Mouse (Mus musculus): ENCODE data around the gene Fam155a. TPM values are rescaled to one million over a fixed set of nuclear protein-coding genes. Genes with fewer than 3 reads are reported as not detected.

Gene Fam155a
- polyA plus RNA-seq, 1 experiment from 2014 or later = 1.7 TPM

DNA sequence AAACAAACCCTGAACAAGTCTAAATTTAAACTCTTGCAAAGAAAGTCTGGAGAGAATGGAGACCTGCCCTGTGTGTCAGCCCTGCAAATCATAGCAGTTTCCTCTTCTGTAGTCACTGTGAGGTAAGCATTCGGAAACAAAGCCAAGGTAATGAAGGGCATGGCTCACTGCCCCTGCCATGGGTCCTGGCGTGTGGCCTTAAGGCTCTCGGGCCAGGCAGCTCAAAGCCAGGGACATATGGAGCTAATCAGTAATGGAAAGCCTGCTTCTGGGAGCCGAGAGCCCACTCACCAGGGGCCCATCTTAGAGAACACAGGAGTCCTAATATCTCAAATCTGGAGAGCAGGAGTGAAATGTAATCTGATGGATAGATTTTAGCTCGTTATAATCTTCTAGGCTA is 525.0 kb downstream of the Fam155a start:
- no peak for DNase-seq (ENCODE audit: low spot score)

DNA sequence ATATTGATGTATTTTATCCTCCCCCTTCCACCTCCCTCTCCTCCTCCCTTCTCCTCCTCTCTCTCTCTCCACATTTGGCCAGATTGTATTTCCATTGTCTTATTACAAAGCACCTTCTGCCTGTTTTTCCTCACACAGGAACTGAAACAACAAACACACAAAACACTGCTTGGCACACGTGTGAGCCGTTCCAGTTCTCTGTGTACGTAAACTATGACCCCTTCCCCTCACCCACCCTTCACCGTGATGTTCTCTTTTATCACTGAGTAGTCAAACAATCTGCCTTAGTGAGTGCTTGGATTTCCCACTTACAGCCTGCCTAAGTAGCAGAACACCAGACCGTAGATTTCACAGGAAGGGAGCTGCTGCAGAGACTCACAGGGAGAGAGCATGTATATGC is 530.0 kb downstream of the Fam155a start:
- 5% methylated on average over 5 of the region's 5 CpGs for WGBS
- Histone ChIP-seq H3K4me1 (replicated peaks; ENCODE audit: control insufficient read depth, insufficient read depth, low read length) (no peaks in the 10 kb centered on the region; the same call in 1 of the 2 replicates), H3K9me3 (ENCODE audit: control insufficient read depth, low read length) (no peaks in the 10 kb centered on the region), H3K9ac (ENCODE audit: low read length) (no peak overlapping the region), H3K27ac (ENCODE audit: low read depth) (no peak overlapping the region), H3K4me2 (ENCODE audit: low read length) (no peak overlapping the region), H3K4me3 (ENCODE audit: low read depth, low read length) (no peak overlapping the region), H3K27me3 (replicated peaks; ENCODE audit: control insufficient read depth, insufficient read depth, low read length) (no peaks in the 10 kb centered on the region), H3K36me3 (ENCODE audit: control insufficient read depth, insufficient read depth, low read length) (no peaks in the 10 kb centered on the region)
- DNase-seq (ENCODE audit: low spot score) (no peak), ATAC-seq (replicated peaks; ENCODE audit: low FRiP score, low TSS enrichment, low read depth) (no peak)

More for the DNA sequence above, 525.0 kb downstream of the Fam155a start:
- H3K4me1 ChIP-seq (replicated peaks; ENCODE audit: control insufficient read depth, insufficient read depth, low read length) = no peaks in the 10 kb centered on the region; the same call in 1 of the 2 replicates
- no peak for ATAC-seq (replicated peaks; ENCODE audit: low FRiP score, low TSS enrichment, low read depth)
- no peaks in the 10 kb centered on the region for H3K9me3 ChIP-seq (ENCODE audit: control insufficient read depth, low read length)
- 54% methylated on average over 5 of the region's 5 CpGs for WGBS
- H3K9ac ChIP-seq (ENCODE audit: low read length) = no peak overlapping the region
- no peak overlapping the region for H3K27ac ChIP-seq (ENCODE audit: low read depth)
- no peaks in the 10 kb centered on the region for H3K36me3 ChIP-seq (ENCODE audit: control insufficient read depth, insufficient read depth, low read length)
- no peak overlapping the region for H3K4me3 ChIP-seq (ENCODE audit: low read depth, low read length)
- no peaks in the 10 kb centered on the region for H3K27me3 ChIP-seq (replicated peaks; ENCODE audit: control insufficient read depth, insufficient read depth, low read length)
- no peak overlapping the region for H3K4me2 ChIP-seq (ENCODE audit: low read length)

DNA sequence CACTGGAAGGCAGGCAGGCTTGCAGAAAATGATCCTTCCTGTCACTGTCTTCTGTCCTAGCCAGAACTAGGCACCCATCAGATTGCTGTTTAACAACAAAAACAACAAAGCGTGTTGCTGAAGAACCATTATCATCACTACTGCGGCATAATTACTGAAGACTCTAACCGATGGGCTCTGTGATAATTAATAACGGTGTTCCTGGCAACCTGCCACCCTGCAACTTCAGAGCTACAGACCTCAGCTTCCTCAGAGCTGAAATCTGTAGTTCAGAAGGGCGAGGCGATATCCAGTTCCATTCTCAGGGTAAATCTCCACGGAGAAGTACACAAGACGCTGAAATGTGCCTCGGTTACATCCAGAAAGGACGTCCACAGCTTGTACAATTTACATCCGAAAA is 531.2 kb downstream of the Fam155a start:
- 33% methylated on average over 11 of the region's 11 CpGs for WGBS
- Histone ChIP-seq H3K27me3 (replicated peaks; ENCODE audit: control insufficient read depth, insufficient read depth, low read length) (no peaks in the 10 kb centered on the region), H3K36me3 (ENCODE audit: control insufficient read depth, insufficient read depth, low read length) (no peaks in the 10 kb centered on the region), H3K4me1 (replicated peaks; ENCODE audit: control insufficient read depth, insufficient read depth, low read length) (no peaks in the 10 kb centered on the region; the same call in 1 of the 2 replicates), H3K4me3 (ENCODE audit: low read depth, low read length) (no peak overlapping the region), H3K9me3 (ENCODE audit: control insufficient read depth, low read length) (no peaks in the 10 kb centered on the region), H3K9ac (ENCODE audit: low read length) (no peak overlapping the region), H3K27ac (ENCODE audit: low read depth) (no peak overlapping the region), H3K4me2 (ENCODE audit: low read length) (no peak overlapping the region)
- ATAC-seq (replicated peaks; ENCODE audit: low FRiP score, low TSS enrichment, low read depth) = no peak
- DNase-seq (ENCODE audit: low spot score) = no peak

DNA sequence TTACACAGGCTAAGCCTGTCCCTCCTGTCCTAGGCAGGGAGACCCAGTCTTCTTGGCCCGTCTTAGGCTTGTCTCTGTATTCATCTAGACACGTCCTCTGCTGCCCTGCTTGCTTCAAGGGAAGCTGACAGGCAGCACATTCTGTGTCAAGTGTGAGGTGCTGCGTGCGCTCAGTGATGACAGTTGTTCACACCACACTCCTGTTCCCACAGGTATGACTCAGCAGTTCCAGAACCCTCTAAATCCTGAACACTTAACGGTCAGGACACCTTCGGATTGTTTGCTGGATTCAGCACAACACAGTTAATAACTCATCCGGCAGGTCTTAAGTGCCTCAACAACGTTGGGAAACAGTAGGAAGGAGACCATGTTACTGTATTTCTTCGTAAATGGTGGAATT is 532.0 kb downstream of the Fam155a start:
- Histone ChIP-seq H3K9ac (ENCODE audit: low read length) (no peak overlapping the region), H3K36me3 (ENCODE audit: control insufficient read depth, insufficient read depth, low read length) (no peaks in the 10 kb centered on the region), H3K4me1 (replicated peaks; ENCODE audit: control insufficient read depth, insufficient read depth, low read length) (no peaks in the 10 kb centered on the region; the same call in 1 of the 2 replicates), H3K9me3 (ENCODE audit: control insufficient read depth, low read length) (no peaks in the 10 kb centered on the region), H3K27ac (ENCODE audit: low read depth) (no peak overlapping the region), H3K4me3 (ENCODE audit: low read depth, low read length) (no peak overlapping the region), H3K4me2 (ENCODE audit: low read length) (no peak overlapping the region), H3K27me3 (replicated peaks; ENCODE audit: control insufficient read depth, insufficient read depth, low read length) (no peaks in the 10 kb centered on the region)
- ATAC-seq (replicated peaks; ENCODE audit: low FRiP score, low TSS enrichment, low read depth) (no peak), DNase-seq (ENCODE audit: low spot score) (no peak)
- 63% methylated on average over 9 of the region's 9 CpGs for WGBS

DNA sequence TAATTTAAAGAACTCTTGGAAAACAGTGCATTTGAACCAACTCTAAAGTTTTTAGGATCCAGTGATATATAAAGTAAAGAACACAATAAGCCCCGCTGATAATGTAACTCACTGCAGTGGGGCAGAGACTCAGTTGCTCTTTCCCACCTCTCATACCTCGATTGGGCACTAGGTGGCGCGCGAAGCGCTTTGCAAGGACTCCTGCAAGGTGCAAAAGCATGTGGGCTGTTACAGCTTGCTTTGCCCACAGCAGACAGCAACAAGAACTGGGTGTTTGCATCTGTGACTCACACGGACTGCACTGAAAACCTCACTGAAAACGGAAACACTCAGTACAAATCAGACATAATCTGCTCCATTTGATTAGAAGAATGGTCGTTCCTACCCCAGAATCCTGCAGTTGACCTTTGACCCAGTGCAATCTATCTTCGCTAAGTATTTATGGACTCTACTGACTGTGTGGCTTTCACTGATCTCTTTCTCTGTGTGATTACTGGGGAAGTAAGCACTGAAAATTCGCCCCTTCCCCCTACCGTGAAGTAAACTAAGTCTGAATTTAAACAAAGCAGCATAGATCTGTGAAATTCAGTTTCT is 537.5 kb downstream of the Fam155a start:
- Histone ChIP-seq H3K9me3 (ENCODE audit: control insufficient read depth, low read length) (no peaks in the 10 kb centered on the region), H3K4me1 (replicated peaks; ENCODE audit: control insufficient read depth, insufficient read depth, low read length) (0 out of 2 replicates have a peak, but pooled peaks cover 3% of the 10 kb centered on the region), H3K9ac (ENCODE audit: low read length) (no peak overlapping the region), H3K4me2 (ENCODE audit: low read length) (peak overlapping the region; percentile 20; the same call in 1 of the 2 replicates), H3K36me3 (ENCODE audit: control insufficient read depth, insufficient read depth, low read length) (no peaks in the 10 kb centered on the region), H3K27me3 (replicated peaks; ENCODE audit: control insufficient read depth, insufficient read depth, low read length) (no peaks in the 10 kb centered on the region), H3K4me3 (ENCODE audit: low read depth, low read length) (no peak overlapping the region), H3K27ac (ENCODE audit: low read depth) (no peak overlapping the region)
- DNase-seq (ENCODE audit: low spot score) (peak; percentile 97), ATAC-seq (replicated peaks; ENCODE audit: low FRiP score, low TSS enrichment, low read depth) (peak; percentile 84)
- WGBS = 4% methylated on average over 12 of the region's 12 CpGs

DNA sequence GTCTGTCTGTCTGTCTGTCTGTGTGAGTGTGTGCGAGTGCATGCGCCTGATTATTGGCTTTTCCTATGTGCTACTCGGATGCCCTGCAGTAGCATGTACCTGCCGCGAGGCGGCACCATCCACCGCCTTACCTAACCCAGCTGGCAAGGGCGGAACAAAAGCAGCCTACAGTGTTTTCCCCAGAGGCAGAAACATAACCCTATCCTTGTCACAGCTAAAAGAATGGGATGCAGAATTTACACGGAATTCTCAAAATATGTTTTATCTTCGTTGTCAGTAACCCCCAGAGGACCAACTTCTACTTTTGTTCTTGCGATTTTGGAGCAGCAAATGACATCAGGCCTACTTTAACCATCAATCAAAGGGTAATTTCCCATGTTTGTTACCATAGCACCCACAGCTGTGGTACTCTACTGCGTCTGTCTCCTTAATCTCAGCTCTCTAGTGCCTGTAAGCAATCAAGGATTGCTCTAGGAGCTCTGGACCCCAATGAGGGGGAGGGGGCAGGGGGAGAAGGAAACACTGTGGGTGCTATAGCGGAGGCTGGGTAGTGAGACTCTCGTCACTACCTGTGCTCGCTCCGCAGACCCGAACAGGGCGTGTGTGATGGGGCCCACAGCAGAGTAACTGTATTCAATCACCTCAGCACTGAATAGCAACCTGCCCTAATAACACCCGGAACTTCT is 543.0 kb downstream of the Fam155a start:
- H3K36me3 ChIP-seq (ENCODE audit: control insufficient read depth, insufficient read depth, low read length) = no peaks in the 10 kb centered on the region
- H3K4me3 ChIP-seq (ENCODE audit: low read depth, low read length) = no peak overlapping the region
- no peaks in the 10 kb centered on the region for H3K9me3 ChIP-seq (ENCODE audit: control insufficient read depth, low read length)
- no peak overlapping the region for H3K27ac ChIP-seq (ENCODE audit: low read depth)
- no peak overlapping the region for H3K4me2 ChIP-seq (ENCODE audit: low read length)
- H3K27me3 ChIP-seq (replicated peaks; ENCODE audit: control insufficient read depth, insufficient read depth, low read length) = no peaks in the 10 kb centered on the region
- ATAC-seq (replicated peaks; ENCODE audit: low FRiP score, low TSS enrichment, low read depth) (peak; percentile 60), DNase-seq (ENCODE audit: low spot score) (peak; percentile 56)
- H3K4me1 ChIP-seq (replicated peaks; ENCODE audit: control insufficient read depth, insufficient read depth, low read length) = no peaks in the 10 kb centered on the region
- 37% methylated on average over 19 of the region's 19 CpGs for WGBS
- no peak overlapping the region for H3K9ac ChIP-seq (ENCODE audit: low read length)

DNA sequence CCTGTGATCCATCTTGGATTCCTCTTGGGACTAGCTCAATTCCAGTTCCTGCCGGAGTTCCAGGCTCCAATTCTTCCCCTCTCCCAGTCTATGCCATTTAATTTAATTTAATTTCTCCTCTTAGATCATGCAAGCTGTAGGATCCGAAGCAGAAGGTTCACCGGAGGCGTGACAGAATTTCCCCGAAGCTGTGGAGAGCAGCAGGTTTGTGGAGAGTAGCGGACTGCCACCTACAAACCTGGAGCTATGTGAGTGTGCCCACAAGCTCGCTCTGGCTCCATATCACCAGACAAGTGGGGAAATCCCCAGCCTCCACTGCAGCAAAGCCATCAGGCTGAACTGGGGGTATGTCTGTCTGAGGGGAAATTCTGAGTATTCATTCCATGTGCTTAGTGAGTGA is 544.2 kb downstream of the Fam155a start:
- DNase-seq (ENCODE audit: low spot score) (no peak), ATAC-seq (replicated peaks; ENCODE audit: low FRiP score, low TSS enrichment, low read depth) (no peak)
- Histone ChIP-seq H3K27me3 (replicated peaks; ENCODE audit: control insufficient read depth, insufficient read depth, low read length) (no peaks in the 10 kb centered on the region), H3K4me2 (ENCODE audit: low read length) (no peak overlapping the region), H3K9ac (ENCODE audit: low read length) (no peak overlapping the region), H3K9me3 (ENCODE audit: control insufficient read depth, low read length) (no peaks in the 10 kb centered on the region), H3K27ac (ENCODE audit: low read depth) (no peak overlapping the region), H3K4me3 (ENCODE audit: low read depth, low read length) (no peak overlapping the region), H3K4me1 (replicated peaks; ENCODE audit: control insufficient read depth, insufficient read depth, low read length) (no peaks in the 10 kb centered on the region), H3K36me3 (ENCODE audit: control insufficient read depth, insufficient read depth, low read length) (no peaks in the 10 kb centered on the region)
- WGBS = 81% methylated on average over 7 of the region's 7 CpGs

DNA sequence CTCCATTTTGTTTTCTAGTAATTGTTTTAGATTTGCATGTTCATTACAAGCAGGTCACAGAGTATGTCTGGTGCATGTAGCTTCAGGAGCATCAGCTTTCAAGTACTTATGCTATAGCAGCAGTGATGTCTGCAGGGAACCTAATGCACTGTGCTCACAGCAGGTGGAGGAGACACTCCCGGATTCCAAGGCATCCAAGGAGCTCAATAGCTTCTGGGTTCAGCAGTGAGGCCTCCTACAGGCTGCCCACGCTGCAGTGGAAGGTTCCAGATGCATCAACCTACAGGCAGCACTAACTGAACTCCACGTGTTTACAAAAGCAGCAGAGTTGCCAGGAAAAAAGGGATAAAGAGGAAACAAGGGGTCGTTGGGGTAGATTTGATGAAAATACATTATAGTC is 559.2 kb downstream of the Fam155a start:
- Histone ChIP-seq H3K4me2 (ENCODE audit: low read length) (no peak overlapping the region), H3K27me3 (replicated peaks; ENCODE audit: control insufficient read depth, insufficient read depth, low read length) (no peaks in the 10 kb centered on the region), H3K4me1 (replicated peaks; ENCODE audit: control insufficient read depth, insufficient read depth, low read length) (no peaks in the 10 kb centered on the region), H3K4me3 (ENCODE audit: low read depth, low read length) (no peak overlapping the region), H3K36me3 (ENCODE audit: control insufficient read depth, insufficient read depth, low read length) (no peaks in the 10 kb centered on the region), H3K9me3 (ENCODE audit: control insufficient read depth, low read length) (no peaks in the 10 kb centered on the region), H3K27ac (ENCODE audit: low read depth) (no peak overlapping the region), H3K9ac (ENCODE audit: low read length) (no peak overlapping the region)
- ATAC-seq (replicated peaks; ENCODE audit: low FRiP score, low TSS enrichment, low read depth) = no peak
- peak; percentile 33 for DNase-seq (ENCODE audit: low spot score)
- 68% methylated on average over 4 of the region's 4 CpGs for WGBS
